10 mouse cellular contexts compared by ENCODE assay signal in genomic region chr1:164628840-164629239, GRCm38 (mm10).
A peak's percentile ranks its signal among the peaks of the same experiment; 100 is the strongest.
DNase-seq lines count a peak whose midpoint lies in the region.
"Had no signal": no experiment of that assay in that cellular context is flagged by ENCODE, and none has a peak within 500 bp of the region (broad histone marks: within the 10 kb centered on the region; RNA-seq: fewer than 3 reads in every experiment).

No protein-coding gene starts in this region.

- peak; percentile 42 to 54 for DNase-seq in adrenal gland, adult (ENCODE audit: inconsistent age in 2 of 2, low spot score in 1 of 2)
- no peak for DNase-seq in adrenal gland, adult 18-20 months (ENCODE audit: low spot score in 2 of 2)
- peak; percentile 38 for DNase-seq in ovary, adult 18-20 months (ENCODE audit: low spot score)
- DNase-seq in ovary, postnatal 10 days (ENCODE audit: low spot score) = no peak
- peak; percentile 16 for DNase-seq in kidney, postnatal 14 days
- DNase-seq in cerebellum, postnatal 14 days = no peak
- DNase-seq in spleen, postnatal 4 days (ENCODE audit: low spot score in 2 of 2) = no peak
- no peak for DNase-seq in left cerebral cortex, postnatal 25 days (ENCODE audit: low spot score in 2 of 2)
- DNase-seq: cerebellum, adult 18-20 months; liver had no signal

- intact Hi-C loops in left cerebral cortex, postnatal 25 days (cut with DNase I) = no loop called here

Comparison
In these comparisons a context has a peak if more than half of its experiments do, and no peak if none do; other contexts are left out.
1. DNase-seq: peak in adrenal gland, adult (2 of 2), ovary, adult 18-20 months (single experiment) and kidney, postnatal 14 days (single experiment); none in adrenal gland, adult 18-20 months (0 of 2), ovary, postnatal 10 days (single experiment), cerebellum, postnatal 14 days (0 of 2), spleen, postnatal 4 days (0 of 2) and left cerebral cortex, postnatal 25 days (0 of 2).